Mouse (Mus musculus) left cerebral cortex, adult 9 months (tissue): Measurements from ENCODE around the gene Zfp451.

Source experiments
- DNase-seq, 2 experiments: peaks; one replicate each; pipeline ENCODE4 v3.0.0; 2022; ENCODE audit warnings: low spot score in 2 of 2

The Zfp451 gene

DNA sequence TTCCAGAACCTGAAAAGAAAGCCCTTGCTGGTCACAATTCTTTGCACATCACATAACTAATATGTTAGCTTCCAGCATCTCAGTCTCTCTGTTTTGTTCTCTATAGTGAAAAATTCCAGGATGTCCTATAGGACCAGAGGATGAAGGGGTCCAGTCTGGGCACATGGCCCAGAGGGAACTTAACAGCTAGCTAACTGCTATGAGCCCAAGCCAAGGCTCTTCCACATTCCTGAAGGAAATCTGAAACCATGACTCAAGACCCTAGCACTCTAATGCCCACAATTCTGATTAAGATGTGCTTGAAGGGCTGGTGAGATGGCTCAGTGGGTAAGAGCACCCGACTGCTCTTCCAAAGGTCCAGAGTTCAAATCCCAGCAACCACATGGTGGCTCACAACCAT, 96.8 kb downstream of the Zfp451 start:
- no peak for DNase-seq

GRCm38 (mm10) chr1:33714796-33715195, 99.6 kb downstream of the Zfp451 start:
- DNase-seq = no peak

GRCm38 (mm10) chr1:33712026-33712425, 102.4 kb downstream of the Zfp451 start:
- DNase-seq = no peak
